Comparison of ENCODE assay signal across 22 mouse cellular contexts in genomic region chr1:39956712-39957111, GRCm38 (mm10). TPM values are rescaled to one million over a fixed set of nuclear protein-coding genes. Genes with fewer than 3 reads are reported as not detected.
DNase-seq lines count a peak whose midpoint lies in the region; ATAC-seq and TF ChIP-seq lines count a peak whose summit lies in the region.
"Had no signal": no experiment of that assay in that cellular context is flagged by ENCODE, and none has a peak within 500 bp of the region (broad histone marks: within the 10 kb centered on the region; RNA-seq: fewer than 3 reads in every experiment).

No protein-coding gene starts in this region.

- no peak overlapping the region for H3K4me3 ChIP-seq in hindbrain, embryonic 13.5 days
- H3K4me3 ChIP-seq in hindbrain, embryonic 14.5 days (replicated peaks; ENCODE audit: low read length): no peak overlapping the region
- H3K4me3 ChIP-seq in lung, embryonic 14.5 days (ENCODE audit: low read depth, low read length): no peak overlapping the region
- H3K4me3 ChIP-seq in intestine, embryonic 16.5 days (ENCODE audit: low read length): no peak overlapping the region
- H3K4me3 ChIP-seq: heart, adult 2 months; kidney, embryonic 15.5 days; limb, embryonic 12.5 days had no signal

- no peak for ATAC-seq in hindbrain, embryonic 13.5 days (ENCODE audit: low FRiP score)
- no peak for ATAC-seq in hindbrain, embryonic 14.5 days (ENCODE audit: low FRiP score)
- ATAC-seq in lung, embryonic 14.5 days (ENCODE audit: insufficient read depth): 0 out of 2 replicates have a peak, but pooled peaks have one; percentile 11
- peak; percentile 27; the same call in 1 of the 2 replicates for ATAC-seq in intestine, embryonic 16.5 days
- ATAC-seq: forebrain, embryonic 14.5 days; inflammation-experienced regulatory T-cells, adult 6 months had no signal

- no peak for DNase-seq in hindbrain, embryonic 14.5 days (ENCODE audit: low spot score)
- DNase-seq in lung, embryonic 14.5 days: peak; percentile 47
- DNase-seq in lung, postnatal 4 days: no peak
- DNase-seq in 416B (ENCODE audit: low read depth): peak; percentile 51
- DNase-seq in adrenal gland, postnatal 4 days (ENCODE audit: low spot score in 2 of 2): no peak
- no peak for DNase-seq in adipocyte (ENCODE audit: low spot score)
- DNase-seq: adrenal gland, adult 8-10 months; cerebellum, adult 9-10 months; gastrocnemius, postnatal 25 days; heart, adult 2 months; heart, postnatal 36 days; kidney, postnatal 4 days; right cerebral cortex, postnatal 14 days; spleen, adult 18-20 months had no signal

- H3K9ac ChIP-seq in hindbrain, embryonic 13.5 days: no peak overlapping the region
- H3K9ac ChIP-seq in hindbrain, embryonic 14.5 days: no peak overlapping the region
- no peak overlapping the region for H3K9ac ChIP-seq in lung, embryonic 14.5 days
- no peak overlapping the region for H3K9ac ChIP-seq in intestine, embryonic 16.5 days (ENCODE audit: low read depth, low read length)
- H3K9ac ChIP-seq: kidney, embryonic 15.5 days; limb, embryonic 12.5 days had no signal

- H3K9me3 ChIP-seq in hindbrain, embryonic 13.5 days: no peaks in the 10 kb centered on the region
- H3K9me3 ChIP-seq in hindbrain, embryonic 14.5 days (ENCODE audit: control insufficient read depth, low read length): no peaks in the 10 kb centered on the region
- no peaks in the 10 kb centered on the region for H3K9me3 ChIP-seq in lung, embryonic 14.5 days (ENCODE audit: low read depth, low read length)
- no peaks in the 10 kb centered on the region for H3K9me3 ChIP-seq in intestine, embryonic 16.5 days (ENCODE audit: control insufficient read depth, low read length)
- H3K9me3 ChIP-seq: kidney, embryonic 15.5 days; limb, embryonic 12.5 days had no signal

- no peak for TF ChIP-seq CTCF in lung, embryonic 14.5 days (IDR thresholded peaks at IDR 0.05; ENCODE audit: low read depth)

- WGBS in hindbrain, embryonic 13.5 days: 86% methylated on average over 5 of the region's 5 CpGs
- WGBS in hindbrain, embryonic 14.5 days: 74% methylated on average over 5 of the region's 5 CpGs
- WGBS in lung, embryonic 14.5 days: 50% methylated on average over 5 of the region's 5 CpGs
- WGBS in intestine, embryonic 16.5 days: 68% methylated on average over 5 of the region's 5 CpGs

- no peaks in the 10 kb centered on the region for H3K36me3 ChIP-seq in hindbrain, embryonic 13.5 days
- no peaks in the 10 kb centered on the region for H3K36me3 ChIP-seq in hindbrain, embryonic 14.5 days (replicated peaks; ENCODE audit: control insufficient read depth, insufficient read depth)
- no peaks in the 10 kb centered on the region for H3K36me3 ChIP-seq in lung, embryonic 14.5 days (ENCODE audit: insufficient read depth)
- H3K36me3 ChIP-seq in intestine, embryonic 16.5 days (ENCODE audit: control insufficient read depth, insufficient read depth, low read length): no peaks in the 10 kb centered on the region
- H3K36me3 ChIP-seq: kidney, embryonic 15.5 days had no signal

- peak overlapping the region; percentile 12; the same call in 1 of the 2 replicates for H3K27ac ChIP-seq in hindbrain, embryonic 13.5 days
- H3K27ac ChIP-seq in hindbrain, embryonic 14.5 days: no peak overlapping the region
- peak overlapping the region; percentile 46; the same call in 1 of the 2 replicates for H3K27ac ChIP-seq in lung, embryonic 14.5 days (ENCODE audit: low read depth)
- H3K27ac ChIP-seq in intestine, embryonic 16.5 days (ENCODE audit: low read length): no peak overlapping the region
- H3K27ac ChIP-seq: heart, adult 2 months; kidney, embryonic 15.5 days; limb, embryonic 12.5 days had no signal

- H3K4me2 ChIP-seq in hindbrain, embryonic 13.5 days: no peak overlapping the region
- H3K4me2 ChIP-seq in hindbrain, embryonic 14.5 days (replicated peaks): no peak overlapping the region
- H3K4me2 ChIP-seq in lung, embryonic 14.5 days: no peak overlapping the region
- H3K4me2 ChIP-seq in intestine, embryonic 16.5 days (ENCODE audit: low read depth, low read length): no peak overlapping the region
- H3K4me2 ChIP-seq: kidney, embryonic 15.5 days; limb, embryonic 12.5 days; midbrain, embryonic 11.5 days had no signal

- H3K4me1 ChIP-seq in hindbrain, embryonic 13.5 days (replicated peaks): peaks cover 78% of the 10 kb centered on the region
- peaks cover 39% of the 10 kb centered on the region for H3K4me1 ChIP-seq in hindbrain, embryonic 14.5 days (replicated peaks; ENCODE audit: control insufficient read depth, insufficient read depth, low read length)
- H3K4me1 ChIP-seq in lung, embryonic 14.5 days (ENCODE audit: insufficient read depth): peaks cover 8% of the 10 kb centered on the region; the same call in 1 of the 2 replicates
- peaks cover 24% of the 10 kb centered on the region for H3K4me1 ChIP-seq in intestine, embryonic 16.5 days (ENCODE audit: control insufficient read depth, insufficient read depth, low read length)

- no peaks in the 10 kb centered on the region for H3K27me3 ChIP-seq in hindbrain, embryonic 13.5 days
- H3K27me3 ChIP-seq in hindbrain, embryonic 14.5 days (ENCODE audit: control insufficient read depth, insufficient read depth, low read length): no peaks in the 10 kb centered on the region
- H3K27me3 ChIP-seq in lung, embryonic 14.5 days (ENCODE audit: insufficient read depth, low read length): no peaks in the 10 kb centered on the region
- H3K27me3 ChIP-seq in intestine, embryonic 16.5 days (replicated peaks; ENCODE audit: control insufficient read depth, insufficient read depth, low read length): no peaks in the 10 kb centered on the region
- H3K27me3 ChIP-seq: CH12.LX; kidney, embryonic 15.5 days; limb, embryonic 12.5 days had no signal

RNA-seq across cellular contexts. Expression of gene Map4k4, which starts 56.0 kb away (rescaled TPM):
- polyA plus RNA-seq in hindbrain, embryonic 13.5 days (2015; fragmentation: Nextera tagmentation; extraction: Ambion mirVana): 47.3 and 52.6 TPM in 2 replicates
- 46.5 and 51.2 TPM in 2 replicates for polyA plus RNA-seq in hindbrain, embryonic 14.5 days (2014; fragmentation: Nextera tagmentation; extraction: Ambion mirVana)
- polyA plus RNA-seq in lung, embryonic 14.5 days (2014; fragmentation: Nextera tagmentation; extraction: Ambion mirVana): 44.7 and 49.3 TPM in 2 replicates
- 10.1 TPM in 2 replicates for polyA plus RNA-seq in intestine, embryonic 16.5 days (2015; fragmentation: Nextera tagmentation; extraction: Ambion mirVana)
- total RNA-seq in adrenal gland, postnatal 4 days (2021): 100 to 1,000 TPM; 200 to 208 TPM

Comparison
In these comparisons a context has a peak if more than half of its experiments do, and no peak if none do; other contexts are left out.
1. H3K27ac ChIP-seq: peak in hindbrain, embryonic 13.5 days (single experiment) and lung, embryonic 14.5 days (single experiment); none in hindbrain, embryonic 14.5 days (single experiment) and intestine, embryonic 16.5 days (single experiment).
2. DNase-seq: peak in lung, embryonic 14.5 days (single experiment) and 416B (single experiment); none in hindbrain, embryonic 14.5 days (single experiment), lung, postnatal 4 days (0 of 2), adrenal gland, postnatal 4 days (0 of 2) and adipocyte (single experiment).
3. ATAC-seq: peak in lung, embryonic 14.5 days (single experiment) and intestine, embryonic 16.5 days (single experiment); none in hindbrain, embryonic 13.5 days (single experiment) and hindbrain, embryonic 14.5 days (single experiment).